Comparison of ENCODE assay signal across 15 mouse cellular contexts in the genomic region with DNA sequence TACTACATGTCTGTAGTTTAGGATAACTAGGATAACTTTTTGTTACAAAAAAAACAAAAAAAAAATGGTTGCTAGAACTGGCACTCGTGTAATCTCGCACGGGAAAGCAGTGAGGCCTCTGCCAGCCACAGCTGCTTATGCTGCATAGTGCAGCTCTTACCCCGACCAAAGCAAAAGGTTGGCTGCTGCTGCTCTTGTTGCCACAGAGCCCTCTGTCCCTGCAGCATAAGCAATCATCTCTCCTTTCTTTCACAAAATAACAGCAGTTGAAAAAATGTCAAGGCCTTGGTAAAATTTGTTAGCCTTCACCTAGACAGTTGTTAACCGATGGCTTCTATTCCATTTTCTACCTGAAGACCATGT.
DNase-seq lines count a peak whose midpoint lies in the region; ATAC-seq and TF ChIP-seq lines count a peak whose summit lies in the region.
"Had no signal": no experiment of that assay in that cellular context is flagged by ENCODE, and none has a peak within 500 bp of the region (broad histone marks: within the 10 kb centered on the region; RNA-seq: fewer than 3 reads in every experiment).

No protein-coding gene starts in this region.

- no peak overlapping the region for H3K9ac ChIP-seq in heart, adult 2 months (ENCODE audit: low read depth, low read length)
- H3K9ac ChIP-seq in liver, postnatal 0 days (replicated peaks), result no peak overlapping the region
- H3K9ac ChIP-seq: forebrain, embryonic 15.5 days; heart, embryonic 12.5 days had no signal

- TF ChIP-seq POLR2A in heart, adult 2 months (IDR thresholded peaks at IDR 0.05; ENCODE audit: insufficient read depth, low read depth, low read length), result no peak
- TF ChIP-seq POLR2A in brain, embryonic 14.5 days (IDR thresholded peaks at IDR 0.05; ENCODE audit: borderline replicate concordance, extremely low read depth, insufficient read depth, insufficient read length, poor library complexity, severe bottlenecking), result no peak

- peaks cover 9% of the 10 kb centered on the region for H3K36me3 ChIP-seq in heart, adult 2 months (ENCODE audit: control insufficient read depth, insufficient read depth, low read length)
- peaks cover 48% of the 10 kb centered on the region for H3K36me3 ChIP-seq in liver, postnatal 0 days (replicated peaks; ENCODE audit: insufficient read depth, low read length)

- ATAC-seq in liver, postnatal 0 days, result no peak
- ATAC-seq: forebrain, embryonic 15.5 days; intestine, embryonic 16.5 days had no signal

- TF ChIP-seq CTCF in heart, adult 2 months (IDR thresholded peaks at IDR 0.05), result no peak
- TF ChIP-seq CTCF in brain, embryonic 14.5 days (IDR thresholded peaks at IDR 0.05; ENCODE audit: borderline replicate concordance, extremely low read depth, insufficient read depth, insufficient read length), result no peak
- no peak for TF ChIP-seq CTCF in liver, postnatal 0 days (IDR thresholded peaks at IDR 0.05; ENCODE audit: low read depth)

- no peaks in the 10 kb centered on the region for H3K79me2 ChIP-seq in heart, adult 2 months (replicated peaks; ENCODE audit: control insufficient read depth, insufficient read depth, low read length)

- no peak overlapping the region for H3K4me2 ChIP-seq in liver, postnatal 0 days (ENCODE audit: low read depth, low read length)
- H3K4me2 ChIP-seq: forebrain, embryonic 15.5 days; heart, embryonic 12.5 days had no signal

- no peaks in the 10 kb centered on the region for H3K9me3 ChIP-seq in liver, postnatal 0 days (ENCODE audit: low read length)
- H3K9me3 ChIP-seq: embryonic facial prominence, embryonic 10.5 days; forebrain, embryonic 15.5 days; heart, embryonic 12.5 days had no signal

- 74% methylated on average over 5 of the region's 5 CpGs for WGBS in heart, adult 2 months
- 87% methylated on average over 5 of the region's 5 CpGs for WGBS in liver, postnatal 0 days (ENCODE audit: insufficient replicate concordance)

- TF ChIP-seq EP300 in heart, adult 2 months (IDR thresholded peaks at IDR 0.05; ENCODE audit: insufficient read depth, low read depth, low read length), result no peak
- TF ChIP-seq EP300 in liver, postnatal 0 days (IDR thresholded peaks at IDR 0.05; ENCODE audit: low read depth), result no peak

- H3K27me3 ChIP-seq in heart, adult 2 months (ENCODE audit: control insufficient read depth, insufficient read depth, low read length), result no peaks in the 10 kb centered on the region
- no peaks in the 10 kb centered on the region for H3K27me3 ChIP-seq in liver, postnatal 0 days (ENCODE audit: insufficient read depth, low read length)
- H3K27me3 ChIP-seq: forebrain, embryonic 15.5 days; heart, embryonic 12.5 days had no signal

- 0 out of 2 replicates have a peak overlapping the region, but pooled peaks have one; percentile 12 for H3K27ac ChIP-seq in heart, adult 2 months
- no peak overlapping the region for H3K27ac ChIP-seq in liver, postnatal 0 days (ENCODE audit: low read depth)
- H3K27ac ChIP-seq: embryonic facial prominence, embryonic 10.5 days; forebrain, embryonic 15.5 days had no signal

- no peak for DNase-seq in heart, adult 2 months
- DNase-seq in heart, postnatal 36 days, result no peak
- peak; percentile 47 for DNase-seq in layer of hippocampus, adult 9-11 months
- DNase-seq in layer of hippocampus, postnatal 10 days (ENCODE audit: low spot score in 2 of 2), result no peak
- DNase-seq in brain, embryonic 14.5 days (ENCODE audit: low read depth), result peak; percentile 19
- DNase-seq in telencephalon, adult 2 months (ENCODE audit: low read depth, low spot score), result peak; percentile 19
- DNase-seq in liver, postnatal 0 days, result no peak
- DNase-seq: cerebellum, adult 18-20 months; cerebellum, adult 9-11 months; cerebellum, postnatal 36 days; gastrocnemius, postnatal 14 days had no signal

- no peaks in the 10 kb centered on the region; the same call in 1 of the 2 replicates for H3K4me1 ChIP-seq in heart, adult 2 months (ENCODE audit: control insufficient read depth, insufficient read depth, low read length)
- H3K4me1 ChIP-seq in liver, postnatal 0 days (ENCODE audit: insufficient read depth), result no peaks in the 10 kb centered on the region
- H3K4me1 ChIP-seq: embryonic facial prominence, embryonic 10.5 days; forebrain, embryonic 15.5 days had no signal

- no peak overlapping the region for H3K4me3 ChIP-seq in heart, adult 2 months
- no peak overlapping the region for H3K4me3 ChIP-seq in liver, postnatal 0 days (ENCODE audit: low read depth, low read length)
- H3K4me3 ChIP-seq: embryonic facial prominence, embryonic 10.5 days; forebrain, embryonic 15.5 days; heart, embryonic 12.5 days had no signal

- intact Hi-C loops in heart, adult 2 months (cut with DNase I), result no loop called here
- intact Hi-C loops in heart, postnatal 36 days (cut with DNase I), result loop anchor here (10.0 kb wide), 1 partner anchor 309 kb away; no protein-coding TSS in a partner anchor

Comparison
In these comparisons a context has a peak if more than half of its experiments do, and no peak if none do; other contexts are left out.
1. DNase-seq: peak in layer of hippocampus, adult 9-11 months (single experiment), brain, embryonic 14.5 days (single experiment) and telencephalon, adult 2 months (single experiment); none in heart, adult 2 months (0 of 2), heart, postnatal 36 days (0 of 2), layer of hippocampus, postnatal 10 days (0 of 2) and liver, postnatal 0 days (single experiment).